Mouse (Mus musculus): ENCODE measurements around the gene 1700010I14Rik.

The 1700010I14Rik gene

DNA sequence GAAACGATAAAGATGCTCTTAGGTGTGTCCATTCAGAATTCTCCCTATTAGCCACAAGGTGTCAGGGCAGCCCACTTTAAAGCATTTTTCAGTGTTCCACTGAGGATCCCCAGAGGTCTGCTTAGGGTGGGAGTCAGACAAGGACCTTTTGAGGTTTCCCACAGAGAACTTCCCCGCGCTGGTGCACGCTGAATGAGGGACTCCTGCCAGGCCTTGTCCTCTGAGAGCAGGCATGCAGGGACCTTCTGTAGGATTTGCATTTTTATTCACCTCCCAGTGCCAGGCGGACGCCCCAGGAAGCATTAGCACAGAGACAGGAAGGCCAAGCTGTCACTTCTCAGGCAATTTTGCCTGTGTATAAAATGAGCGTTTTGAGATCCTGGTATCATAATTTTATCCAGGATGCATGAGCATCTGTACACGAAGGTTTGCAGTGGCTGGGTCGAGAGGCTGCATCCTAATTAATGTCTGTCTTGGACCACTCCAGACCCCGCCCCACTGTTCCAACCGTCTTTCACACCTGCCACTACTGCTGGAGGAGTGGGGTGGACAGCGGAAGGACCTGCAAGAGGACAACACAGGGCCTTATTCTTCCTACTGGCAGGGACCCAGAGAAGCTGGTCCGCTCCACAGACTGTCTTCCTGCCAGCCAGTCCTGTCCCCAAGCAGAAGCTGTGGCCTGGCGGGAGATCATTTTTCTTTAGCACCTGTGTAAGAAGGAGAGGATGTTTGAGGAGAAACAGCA lies 35.2 kb downstream of the 1700010I14Rik start:
- no peak for DNase-seq (ENCODE audit: extremely low spot score, low spot score)

DNA sequence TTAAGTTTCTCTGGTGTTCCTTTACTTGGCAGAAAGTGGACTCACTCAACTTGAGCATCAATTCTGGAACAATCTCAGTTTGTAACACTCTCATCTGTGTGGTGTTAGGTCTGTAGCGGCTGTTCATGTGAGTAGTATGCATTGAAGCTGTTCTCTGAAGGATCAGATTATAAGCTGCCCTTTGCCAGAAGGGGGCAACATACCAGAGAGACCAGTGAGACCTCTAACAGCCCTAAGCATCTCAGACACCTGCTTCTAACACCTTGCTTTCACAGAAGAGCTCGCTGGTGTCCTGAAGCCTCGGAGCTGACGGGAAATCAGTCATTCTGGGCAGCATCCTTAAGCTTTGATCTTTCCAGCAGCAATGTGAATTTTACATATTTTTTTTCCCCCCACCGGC lies 42.0 kb downstream of the 1700010I14Rik start:
- DNase-seq (ENCODE audit: extremely low spot score, low spot score), result no peak

DNA sequence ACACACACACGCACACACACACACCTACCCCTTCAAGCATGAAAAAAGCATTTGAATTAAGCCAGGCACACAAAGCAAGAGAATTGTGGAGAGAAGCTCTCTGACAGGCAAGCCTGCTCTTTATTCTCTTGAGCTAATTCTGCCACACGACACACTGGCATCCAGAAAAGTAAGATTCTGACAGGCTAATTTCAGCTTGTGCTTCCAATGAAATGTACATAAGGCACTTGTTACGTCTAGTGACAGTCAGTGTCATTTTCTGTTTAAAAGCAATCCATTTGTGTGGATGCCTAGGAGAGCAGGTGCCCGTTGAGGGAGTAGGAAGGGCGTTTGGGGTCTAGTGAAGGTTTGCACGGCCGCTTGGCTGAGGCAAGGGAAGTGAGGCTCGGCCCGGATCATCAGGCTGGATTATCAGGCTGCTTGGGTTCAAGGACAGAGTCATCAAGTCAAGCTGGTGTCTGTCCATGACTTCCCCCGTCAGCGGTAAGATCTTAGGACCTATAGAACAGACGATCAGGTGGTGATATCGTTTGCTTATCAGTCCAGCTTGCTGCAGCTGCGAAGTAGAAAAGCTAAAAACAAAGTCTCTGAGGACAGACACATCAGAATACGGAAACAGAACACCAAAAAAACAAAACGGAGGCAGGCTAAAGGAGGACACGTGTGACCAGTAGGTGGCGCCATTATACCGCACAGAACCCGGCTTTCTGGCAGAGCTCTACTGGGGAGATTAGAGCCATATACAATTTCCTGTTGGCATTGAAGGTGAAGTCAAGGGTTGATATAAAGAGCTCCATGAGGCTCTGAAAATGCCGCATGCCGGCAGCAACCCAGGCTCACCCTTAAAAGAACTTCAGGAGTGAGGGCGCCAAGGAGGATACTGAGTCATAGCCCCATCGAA lies 43.4 kb downstream of the 1700010I14Rik start:
- peak; percentile 77 for DNase-seq (ENCODE audit: extremely low spot score, low spot score)

DNA sequence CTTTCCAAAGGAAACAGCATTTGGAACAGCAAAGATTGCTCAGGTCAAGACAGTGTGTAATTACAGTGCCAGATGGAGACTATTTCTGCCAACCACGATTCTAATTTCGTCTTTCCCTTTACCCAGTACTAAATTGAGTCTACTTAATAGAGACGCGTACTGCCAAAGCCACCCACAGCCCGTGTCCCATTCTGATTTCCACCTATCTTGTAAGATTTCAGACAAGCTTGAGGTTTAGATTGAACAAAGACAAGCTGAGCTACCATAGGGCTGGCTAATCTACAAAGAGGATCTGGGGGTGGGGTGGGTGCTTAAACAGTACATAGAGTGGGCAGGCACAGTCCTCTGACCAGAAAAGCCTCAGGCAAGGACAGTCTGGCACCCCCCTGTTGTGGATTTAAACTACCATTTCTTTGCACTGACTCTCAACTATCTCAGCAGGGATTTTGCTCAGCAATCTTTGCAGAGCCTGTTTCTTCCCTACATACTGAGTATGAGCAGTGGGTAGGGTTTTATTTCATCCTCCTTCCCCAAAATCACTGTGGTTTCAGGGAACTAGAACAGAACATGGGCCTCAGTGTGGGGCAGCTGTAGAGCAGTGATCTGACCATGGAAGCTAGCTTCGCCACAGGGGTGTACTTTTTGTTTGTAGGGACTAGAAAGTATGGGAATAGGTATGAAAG lies 44.4 kb downstream of the 1700010I14Rik start:
- DNase-seq (ENCODE audit: extremely low spot score, low spot score), result no peak

- no peak for DNase-seq (ENCODE audit: extremely low spot score, low spot score)
These were observed 45.4 kb downstream of the 1700010I14Rik start for GRCm38 (mm10) chr17:9033511-9033910.

- DNase-seq (ENCODE audit: extremely low spot score, low spot score), result no peak
These were observed 47.6 kb downstream of the 1700010I14Rik start for GRCm38 (mm10) chr17:9035561-9036348.

- peak; percentile 50 for DNase-seq (ENCODE audit: extremely low spot score, low spot score)
These were observed 54.6 kb downstream of the 1700010I14Rik start for GRCm38 (mm10) chr17:9042723-9043122.

GRCm38 (mm10) chr17:9052441-9052980 lies 64.4 kb downstream of the 1700010I14Rik start:
- DNase-seq (ENCODE audit: extremely low spot score, low spot score), result no peak

- no peak for DNase-seq (ENCODE audit: extremely low spot score, low spot score)
These were observed 71.3 kb downstream of the 1700010I14Rik start for GRCm38 (mm10) chr17:9059360-9059932.
